Mouse (Mus musculus) adrenal gland, adult 8-10 months (tissue): ENCODE measurements around the gene Ptprm. TPM values are rescaled to one million over a fixed set of nuclear protein-coding genes. Genes with fewer than 3 reads are reported as not detected.

ENCODE experiments used
- DNase-seq: peaks from one replicate; pipeline ENCODE4 v3.0.0; 2022
- microRNA-seq, 2 experiments: library from miRNA; unstranded; fragments of <30 nt; microRNA quantifications; one replicate each; pipeline ENCODE4 v1.2.0; 2022
- total RNA-seq, 4 experiments: library from RNA; stranded (reverse); gene quantifications; 2 replicates each; pipeline ENCODE4 v1.2.4; 2022

Ptprm gene
- total RNA-seq, 4 experiments from 2014 or later = 24.4 to 35.1 (median 28.6) TPM

- no peak for DNase-seq
These were observed 716.1 kb downstream of the Ptprm start for GRCm38 (mm10) chr17:66637951-66638722.

- DNase-seq = no peak
These were observed 734.1 kb downstream of the Ptprm start for GRCm38 (mm10) chr17:66619996-66620656.

- DNase-seq = no peak
These were observed 734.9 kb downstream of the Ptprm start for GRCm38 (mm10) chr17:66619255-66619826.

Small RNAs within 50 kb of the gene (microRNA-seq; reads per million reads assigned to microRNA genes)
- gene Mir5709 = 0 to 0.17 reads per million in 2 experiments
